Mouse (Mus musculus): ENCODE measurements around the gene Rmi1. TPM values are rescaled to one million over a fixed set of nuclear protein-coding genes. Genes with fewer than 3 reads are reported as not detected.

Rmi1 gene
- total and polyA plus RNA-seq, 3 experiments: 15.5 to 21.4 TPM; not detected in 1

- no peak overlapping the region for H3K4me3 ChIP-seq (ENCODE audit: control insufficient read depth in 1 of 2, insufficient read depth in 1 of 2, low read depth in 2 of 2, low read length in 2 of 2)
- no peak overlapping the region for H3K27ac ChIP-seq (ENCODE audit: control insufficient read depth, low read depth, low read length)
- no peaks in the 10 kb centered on the region for H3K79me2 ChIP-seq (ENCODE audit: control insufficient read depth, insufficient read depth, low read length, poor library complexity)
- TF ChIP-seq USF1 (IDR thresholded peaks at IDR 0.05; ENCODE audit: low read depth, low read length) (no peak), POLR2AphosphoS2 (IDR thresholded peaks at IDR 0.05; ENCODE audit: low read length) (no peak), ZNF384 (IDR thresholded peaks at IDR 0.05; ENCODE audit: low read depth, low read length) (no peak), KAT2A (conservative IDR thresholded peaks at IDR 0.05; ENCODE audit: low read depth, low read length) (no peak), MAX (IDR thresholded peaks at IDR 0.05; ENCODE audit: low read length) (peak; percentile 18; the same call in 1 of the 2 replicates), CTCF (IDR thresholded peaks at IDR 0.05 in 2 of 3, conservative IDR thresholded peaks at IDR 0.05 in 1 of 3; ENCODE audit: control insufficient read depth in 1 of 3, insufficient read depth in 1 of 3, low read depth in 2 of 3, low read length in 3 of 3, poor library complexity in 1 of 3, severe bottlenecking in 1 of 3) (no peak), TBP (IDR thresholded peaks at IDR 0.05; ENCODE audit: low read depth, low read length) (0 out of 2 replicates have a peak, but pooled peaks have one; percentile 17), POLR2AphosphoS5 (IDR thresholded peaks at IDR 0.05; ENCODE audit: borderline replicate concordance, low read depth, low read length) (no peak), MYB (IDR thresholded peaks at IDR 0.05; ENCODE audit: low read depth, low read length) (no peak), JUND (IDR thresholded peaks at IDR 0.05; ENCODE audit: low read depth, low read length) (no peak), MYC (IDR thresholded peaks at IDR 0.05; ENCODE audit: low read depth, low read length) (0 out of 2 replicates have a peak, but pooled peaks have one; percentile 21)
- H3K9me3 ChIP-seq (replicated peaks; ENCODE audit: insufficient read depth, low read length): no peaks in the 10 kb centered on the region
- H3K27me3 ChIP-seq (ENCODE audit: control insufficient read depth in 1 of 2, insufficient read depth in 2 of 2, low read length in 2 of 2): peaks cover 4 to 7% of the 10 kb centered on the region in 2 experiments
- peaks cover 0 to 5% of the 10 kb centered on the region in 2 experiments; a peak in 1 of 4 replicates for H3K4me1 ChIP-seq (ENCODE audit: control insufficient read depth in 1 of 2, insufficient read depth in 2 of 2, low read length in 2 of 2)
- no peak overlapping the region for H3K9ac ChIP-seq (ENCODE audit: control insufficient read depth, low read depth, low read length, poor library complexity, severe bottlenecking)
- peak; percentile 57 for DNase-seq (ENCODE audit: low read depth, low spot score)
- no peaks in the 10 kb centered on the region for H3K36me3 ChIP-seq (ENCODE audit: control insufficient read depth in 1 of 2, insufficient read depth in 2 of 2, low read length in 2 of 2)
These were observed 44.5 kb downstream of the Rmi1 start for GRCm38 (mm10) chr13:58446541-58446940.

GRCm38 (mm10) chr13:58450459-58451182 is 48.6 kb downstream of the Rmi1 start:
- Histone ChIP-seq H3K36me3 (ENCODE audit: control insufficient read depth in 1 of 2, insufficient read depth in 2 of 2, low read length in 2 of 2) (no peaks in the 10 kb centered on the region), H3K4me1 (ENCODE audit: control insufficient read depth in 1 of 2, insufficient read depth in 2 of 2, low read length in 2 of 2) (no peaks in the 10 kb centered on the region), H3K27me3 (ENCODE audit: control insufficient read depth in 1 of 2, insufficient read depth in 2 of 2, low read length in 2 of 2) (peaks cover 4 to 7% of the 10 kb centered on the region in 2 experiments), H3K4me3 (ENCODE audit: control insufficient read depth in 1 of 2, insufficient read depth in 1 of 2, low read depth in 2 of 2, low read length in 2 of 2) (no peak overlapping the region), H3K9me3 (replicated peaks; ENCODE audit: insufficient read depth, low read length) (no peaks in the 10 kb centered on the region), H3K79me2 (ENCODE audit: control insufficient read depth, insufficient read depth, low read length, poor library complexity) (no peaks in the 10 kb centered on the region), H3K9ac (ENCODE audit: control insufficient read depth, low read depth, low read length, poor library complexity, severe bottlenecking) (no peak overlapping the region), H3K27ac (ENCODE audit: control insufficient read depth, low read depth, low read length) (no peak overlapping the region)
- TF ChIP-seq CTCF (IDR thresholded peaks at IDR 0.05 in 2 of 3, conservative IDR thresholded peaks at IDR 0.05 in 1 of 3; ENCODE audit: control insufficient read depth in 1 of 3, insufficient read depth in 1 of 3, low read depth in 2 of 3, low read length in 3 of 3, poor library complexity in 1 of 3, severe bottlenecking in 1 of 3) (no peak), CHD2 (IDR thresholded peaks at IDR 0.05; ENCODE audit: low read length) (no peak), CHD1 (IDR thresholded peaks at IDR 0.05; ENCODE audit: low read depth, low read length) (no peak), SIN3A (IDR thresholded peaks at IDR 0.05; ENCODE audit: low read length) (no peak), NRF1 (IDR thresholded peaks at IDR 0.05; ENCODE audit: insufficient read depth, low read depth, low read length, poor library complexity, severe bottlenecking) (no peak), USF2 (IDR thresholded peaks at IDR 0.05; ENCODE audit: borderline replicate concordance in 1 of 2, insufficient read depth in 1 of 2, low read depth in 1 of 2, low read length in 2 of 2) (no peak), SMC3 (IDR thresholded peaks at IDR 0.05; ENCODE audit: low read depth, low read length) (no peak), EP300 (IDR thresholded peaks at IDR 0.05; ENCODE audit: low read depth in 1 of 2, low read length in 2 of 2) (no peak), BHLHE40 (IDR thresholded peaks at IDR 0.05; ENCODE audit: borderline replicate concordance, low read depth, low read length) (no peak), GABPA (IDR thresholded peaks at IDR 0.05; ENCODE audit: low read depth, low read length) (no peak), POLR2AphosphoS5 (IDR thresholded peaks at IDR 0.05; ENCODE audit: borderline replicate concordance, low read depth, low read length) (no peak), KAT2A (conservative IDR thresholded peaks at IDR 0.05; ENCODE audit: low read depth, low read length) (no peak), POLR2A (IDR thresholded peaks at IDR 0.05; ENCODE audit: control insufficient read depth in 1 of 2, insufficient read depth in 1 of 2, low read depth in 1 of 2, low read length in 2 of 2, poor library complexity in 1 of 2) (no peak), ELF1 (IDR thresholded peaks at IDR 0.05; ENCODE audit: low read depth, low read length) (no peak), RCOR1 (IDR thresholded peaks at IDR 0.05; ENCODE audit: low read depth, low read length) (no peak), MEF2A (IDR thresholded peaks at IDR 0.05; ENCODE audit: extremely low read depth, insufficient replicate concordance, low read depth, low read length, poor library complexity, severe bottlenecking) (no peak), E2F4 (IDR thresholded peaks at IDR 0.05; ENCODE audit: borderline replicate concordance, low read depth, low read length) (no peak), MAZ (IDR thresholded peaks at IDR 0.05; ENCODE audit: low read depth, low read length) (no peak), MXI1 (IDR thresholded peaks at IDR 0.05; ENCODE audit: low read depth, low read length) (no peak), MYC (IDR thresholded peaks at IDR 0.05; ENCODE audit: low read depth, low read length) (no peak)
- DNase-seq (ENCODE audit: low read depth, low spot score): no peak

Measured in MEL (cell line).